Mouse (Mus musculus) CD4-positive, CD25-positive, alpha-beta regulatory T cell, adult 2 months (primary cell): ENCODE measurements around the gene Mapkap1.
"Not testable (repeated sequence)": the region's sequence is repeated elsewhere in the genome, so short reads cannot be mapped to it uniquely, and the experiment has no call there.

Experiments used
- DNase-seq: peaks from one replicate; pipeline ENCODE4 v3.0.0-alpha.2; 2012; ENCODE audit warnings: low read depth, low spot score

Mapkap1 gene

DNA sequence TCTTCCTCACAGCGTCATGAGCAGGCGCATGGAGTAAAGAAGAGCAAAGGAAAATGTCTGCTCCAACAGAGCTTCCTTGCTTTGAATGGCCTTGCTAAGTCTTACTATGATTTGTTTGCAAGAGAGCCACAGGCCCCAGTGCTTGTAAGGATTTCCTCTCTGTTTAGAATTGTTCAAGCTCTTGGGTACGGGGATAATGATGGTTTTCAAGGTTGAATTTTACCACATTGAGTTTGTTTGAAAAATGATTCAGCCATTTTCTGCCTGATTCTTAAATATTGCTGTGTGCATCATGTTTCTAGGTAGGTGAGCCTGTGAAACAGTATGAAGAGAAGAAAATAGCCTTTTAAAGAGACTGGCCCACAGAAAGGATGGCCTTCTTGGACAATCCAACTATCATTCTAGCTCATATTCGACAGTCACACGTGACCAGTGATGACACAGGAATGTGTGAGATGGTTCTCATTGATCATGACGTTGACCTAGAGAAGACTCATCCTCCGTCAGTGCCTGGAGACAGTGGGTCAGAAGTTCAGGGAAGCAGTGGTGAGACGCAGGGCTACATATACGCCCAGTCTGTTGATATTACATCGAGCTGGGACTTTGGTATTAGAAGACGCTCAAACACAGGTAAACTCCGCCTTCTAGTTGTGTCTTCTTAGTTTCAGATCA is 25.3 kb downstream of the Mapkap1 start:
- no peak for DNase-seq

DNA sequence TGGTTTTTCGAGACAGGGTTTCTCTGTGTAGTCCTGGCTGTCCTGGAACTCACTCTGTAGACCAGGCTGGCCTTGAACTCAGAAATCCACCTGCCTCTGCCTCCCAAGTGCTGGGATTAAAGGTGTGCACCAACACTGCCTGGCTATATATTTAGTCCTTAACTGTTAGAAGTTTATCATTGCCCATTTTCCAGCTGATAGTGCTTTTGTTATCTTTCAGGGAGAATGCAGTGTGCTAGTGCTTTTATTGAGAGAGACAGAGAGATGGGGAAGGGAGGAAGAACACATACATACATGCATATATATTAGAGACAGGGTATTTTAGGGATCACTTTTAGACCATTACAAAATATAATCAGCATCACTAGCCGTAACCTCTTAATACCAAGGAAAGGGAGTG is 26.3 kb downstream of the Mapkap1 start:
- not testable (repeated sequence) for DNase-seq

DNA sequence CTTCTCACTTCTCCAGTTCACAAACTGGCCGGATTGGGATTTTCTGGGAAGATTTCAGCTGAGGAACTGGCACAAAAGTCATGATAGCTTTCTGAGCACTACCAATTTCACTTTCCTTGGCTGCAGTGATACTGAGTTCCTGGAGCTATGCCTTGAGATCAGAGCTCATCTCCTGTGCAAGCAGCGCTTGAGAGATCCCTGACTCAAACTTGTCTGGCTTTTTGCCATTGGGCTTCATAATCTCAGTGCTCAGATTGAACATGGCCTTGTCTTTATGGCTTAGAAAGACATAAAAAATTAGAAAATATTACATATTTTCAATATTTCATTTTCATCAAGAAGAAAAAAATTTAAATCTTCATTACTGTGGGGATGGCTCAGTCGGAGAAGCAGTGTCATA is 29.8 kb downstream of the Mapkap1 start:
- DNase-seq, result no peak

DNA sequence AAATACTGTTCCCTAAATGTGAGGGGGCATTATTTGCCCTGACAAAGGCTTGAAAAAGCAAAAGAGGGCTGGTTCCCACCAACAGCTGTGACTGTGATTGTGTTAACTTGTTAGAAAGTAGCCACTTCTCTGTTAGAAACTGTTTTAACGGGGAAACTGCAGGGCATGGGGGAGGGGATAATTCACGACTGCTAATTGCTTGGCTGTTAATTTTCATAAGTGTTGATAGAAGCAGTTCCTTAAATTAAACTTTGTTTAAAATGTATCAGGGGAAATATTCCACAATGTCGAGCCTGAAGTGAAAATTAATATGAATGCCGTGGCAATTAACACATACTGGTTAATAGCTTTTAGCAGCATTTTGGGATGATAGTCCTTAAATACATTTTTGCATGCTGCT is 42.2 kb downstream of the Mapkap1 start:
- DNase-seq, result no peak

DNA sequence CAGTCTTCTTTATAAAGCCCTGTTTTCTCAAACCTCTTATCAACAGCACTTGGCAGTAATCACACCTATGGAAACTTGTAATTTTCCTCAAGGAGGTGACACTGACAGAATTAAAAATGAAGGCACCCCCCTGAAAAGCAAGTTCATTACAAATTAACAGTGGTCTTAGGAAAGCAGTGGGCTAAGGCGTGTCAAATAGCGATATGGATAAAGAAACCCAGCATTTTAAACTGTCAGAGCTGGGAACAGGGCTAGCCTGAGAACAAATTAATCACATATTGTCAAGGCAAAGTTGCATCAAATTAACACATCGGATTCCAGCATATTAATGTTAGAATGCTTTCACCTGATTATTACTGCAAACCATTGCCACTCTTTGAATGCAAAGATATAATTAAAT is 55.9 kb downstream of the Mapkap1 start:
- no peak for DNase-seq

DNA sequence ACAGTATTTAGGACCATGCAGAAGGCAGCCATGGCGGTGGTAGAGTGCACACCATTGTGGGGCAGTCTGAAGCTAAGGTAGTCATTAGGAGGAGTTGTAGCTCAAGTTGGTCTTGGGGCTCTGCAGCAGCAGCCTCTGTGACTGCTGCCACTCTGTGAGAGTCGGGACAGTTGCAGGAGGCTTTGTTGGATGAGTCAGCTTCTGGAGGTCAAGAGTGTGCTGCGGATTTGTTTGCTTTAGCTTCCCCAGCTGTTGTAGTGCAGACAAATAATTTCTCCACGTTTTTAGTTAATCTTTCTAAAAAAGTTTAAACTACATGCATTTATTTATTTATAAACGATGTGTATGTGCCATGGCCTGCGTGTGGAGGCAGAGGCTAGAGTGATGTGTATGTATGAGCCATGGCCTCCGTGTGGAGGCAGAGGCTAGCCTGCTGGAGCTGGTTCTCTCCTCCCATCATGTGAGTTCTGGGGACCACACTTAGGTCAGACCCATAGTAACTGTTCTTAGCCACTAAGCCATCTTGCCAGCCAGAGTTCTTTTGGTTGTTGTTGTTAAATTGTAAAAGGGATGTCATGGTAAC is 62.1 kb downstream of the Mapkap1 start:
- no peak for DNase-seq

DNA sequence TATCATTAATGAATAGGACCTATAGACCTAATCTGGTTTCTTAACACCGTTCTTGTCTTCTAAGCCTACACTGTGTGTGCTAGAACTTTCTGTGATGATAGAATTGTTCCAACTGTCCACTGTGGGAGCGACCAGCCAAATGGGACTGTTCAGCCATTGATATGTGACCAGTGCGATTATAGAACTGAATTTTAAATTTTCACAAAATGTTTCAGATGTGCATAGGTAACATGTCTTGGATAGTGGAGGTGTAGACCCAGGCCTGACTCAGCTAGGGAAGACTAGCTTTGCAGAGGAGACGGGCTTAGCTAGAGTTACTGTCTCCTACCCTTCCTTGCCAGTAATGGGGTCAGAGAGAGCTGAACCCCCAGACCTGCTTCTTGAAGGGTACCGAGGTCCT is 62.8 kb downstream of the Mapkap1 start:
- no peak for DNase-seq

DNA sequence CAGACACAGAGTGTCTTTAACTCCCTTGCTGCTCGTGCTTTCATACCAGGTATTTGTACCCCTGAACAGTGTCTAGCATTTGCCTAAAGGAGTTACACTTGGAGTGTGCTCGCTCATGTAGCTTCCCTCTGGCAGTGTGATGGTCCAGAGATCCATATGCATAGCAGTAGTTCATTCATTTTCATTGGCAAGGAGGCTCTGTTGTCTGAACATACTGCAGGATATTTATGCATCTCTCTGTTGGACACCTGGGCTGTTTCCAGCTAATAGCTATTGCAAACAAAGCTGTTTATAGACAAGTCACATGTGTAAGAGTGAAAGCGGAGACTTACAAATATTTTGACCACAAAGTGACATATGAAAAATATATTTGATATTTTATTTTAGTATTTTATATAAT is 67.2 kb downstream of the Mapkap1 start:
- no peak for DNase-seq

DNA sequence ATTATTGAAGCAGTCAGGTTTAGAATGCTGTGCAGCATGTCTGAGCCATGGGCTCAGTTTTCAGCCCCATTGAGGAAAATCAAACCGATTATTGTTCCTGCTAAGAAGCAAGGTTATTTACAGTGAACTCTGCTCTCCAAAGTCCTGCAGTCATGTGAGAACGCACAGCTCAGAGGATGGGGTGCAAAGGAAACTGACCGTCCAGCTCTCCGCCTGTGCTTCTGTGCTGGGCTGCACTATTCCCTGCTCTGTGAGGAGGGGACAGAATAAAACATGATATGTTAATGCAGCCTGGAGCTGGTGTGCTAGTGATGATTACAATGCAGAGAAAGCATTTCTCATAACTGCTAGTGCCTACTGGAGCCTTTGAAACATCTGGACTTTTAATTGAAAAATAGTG is 74.8 kb downstream of the Mapkap1 start:
- DNase-seq, result no peak

DNA sequence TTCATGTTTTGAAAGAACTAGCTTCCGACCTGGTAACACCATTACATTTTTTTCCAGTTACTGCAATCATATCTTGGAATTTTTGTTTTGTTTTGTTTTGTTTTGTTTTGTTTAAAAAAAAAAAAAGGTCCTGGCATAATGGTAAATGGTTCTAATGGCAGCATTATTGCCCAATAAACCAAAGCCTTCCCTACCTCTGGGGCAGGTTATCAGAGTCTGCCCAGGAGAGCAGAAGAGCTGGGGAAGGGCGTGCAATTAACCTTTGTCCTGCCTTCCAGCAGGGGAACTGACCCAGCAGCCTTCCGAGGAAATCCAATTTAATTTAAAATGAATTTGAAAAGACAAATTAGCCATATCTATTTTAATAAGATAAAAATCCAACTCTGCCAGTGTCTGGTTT is 75.5 kb downstream of the Mapkap1 start:
- no peak for DNase-seq

DNA sequence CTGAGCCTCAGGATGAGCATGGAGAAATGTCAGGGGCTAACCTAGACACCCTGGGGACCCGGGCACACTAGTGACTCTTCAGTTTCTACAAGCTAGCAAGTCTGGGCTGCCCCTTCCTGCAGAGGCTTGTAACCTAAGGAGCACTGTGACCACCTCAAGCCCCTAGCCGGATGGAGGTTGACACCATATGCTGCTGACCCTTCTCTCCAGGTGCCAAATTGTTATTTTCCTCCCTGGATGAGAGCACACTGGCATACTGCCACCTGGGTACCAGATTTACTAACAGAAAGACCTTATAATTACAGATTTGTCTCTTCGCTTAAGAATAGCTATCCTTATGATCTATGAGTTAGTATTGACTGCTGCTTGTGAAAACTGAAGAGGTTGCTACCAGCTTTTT is 76.0 kb downstream of the Mapkap1 start:
- DNase-seq, result no peak

DNA sequence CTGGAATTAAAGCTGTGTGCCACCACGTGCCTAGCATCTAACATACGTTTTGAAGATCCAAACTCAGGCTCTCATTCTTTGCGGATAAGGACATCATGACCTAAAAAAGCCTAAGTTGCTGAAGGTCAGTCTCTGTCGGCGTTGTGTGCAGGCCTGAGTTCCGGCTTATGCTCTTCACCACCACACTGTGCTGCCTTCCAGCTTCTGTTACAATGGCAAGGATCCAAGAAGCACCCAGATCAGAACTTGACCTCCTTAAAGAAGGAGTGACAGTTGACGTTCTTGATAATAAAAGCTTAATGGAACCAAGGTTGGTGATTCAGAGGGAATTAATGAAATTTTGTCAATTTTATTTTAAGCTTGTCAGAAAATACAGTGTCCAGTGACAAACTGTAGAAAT is 80.7 kb downstream of the Mapkap1 start:
- DNase-seq, result no peak

DNA sequence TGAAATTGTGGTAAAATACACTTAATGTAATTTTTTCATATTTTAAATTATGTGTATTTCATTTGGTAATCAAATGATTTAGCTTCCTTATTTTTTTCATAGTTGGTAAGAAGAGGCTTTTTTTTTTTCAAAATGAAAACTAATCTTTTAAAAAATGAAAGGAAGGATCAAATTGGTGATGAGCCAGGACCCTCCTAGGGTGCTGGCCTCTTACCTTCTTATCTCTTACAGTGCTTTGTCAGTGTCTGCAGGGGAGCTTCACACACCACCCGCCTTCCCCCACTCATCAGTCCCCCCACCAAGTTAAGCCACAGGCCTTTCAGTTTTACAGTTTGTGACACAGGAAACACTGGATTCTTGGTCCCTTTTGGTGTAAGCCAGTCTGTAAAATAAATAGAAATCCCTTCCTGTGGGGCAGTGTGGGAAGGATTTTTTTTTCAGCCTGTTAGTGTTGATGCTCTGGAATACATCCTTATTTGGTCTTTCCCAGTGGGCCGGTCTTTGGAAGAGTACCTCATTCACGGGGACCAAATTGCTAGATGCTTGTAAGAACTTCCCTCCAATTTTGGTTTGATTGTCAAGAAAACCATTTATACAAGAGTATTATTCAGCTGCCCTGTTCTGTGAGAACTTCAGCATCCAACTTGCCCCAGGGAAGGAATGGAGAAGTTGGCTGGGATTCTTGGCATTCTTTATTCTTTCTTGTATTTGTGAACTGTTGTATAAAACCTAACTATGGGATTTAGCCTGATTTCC is 97.6 kb downstream of the Mapkap1 start:
- DNase-seq, result no peak

DNA sequence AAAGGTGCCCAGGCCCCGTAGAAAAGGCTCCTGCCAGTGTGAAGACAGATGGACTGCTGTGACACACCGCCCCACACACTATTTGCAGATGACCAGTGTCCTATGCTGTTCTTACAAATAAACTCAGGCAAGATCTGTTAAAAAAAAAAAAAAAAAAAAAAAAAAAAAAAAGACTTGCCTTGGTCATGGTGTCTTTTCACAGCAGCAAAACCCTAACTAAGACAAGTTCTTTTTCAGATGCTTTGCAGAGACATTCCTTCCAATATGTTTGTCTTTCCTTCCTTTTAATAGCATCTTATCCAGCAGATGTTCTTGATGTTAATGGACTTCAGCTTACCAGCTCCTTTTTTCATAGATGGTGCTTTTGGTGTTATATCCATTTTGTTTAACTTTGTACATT is 99.6 kb downstream of the Mapkap1 start:
- not testable (repeated sequence) for DNase-seq

DNA sequence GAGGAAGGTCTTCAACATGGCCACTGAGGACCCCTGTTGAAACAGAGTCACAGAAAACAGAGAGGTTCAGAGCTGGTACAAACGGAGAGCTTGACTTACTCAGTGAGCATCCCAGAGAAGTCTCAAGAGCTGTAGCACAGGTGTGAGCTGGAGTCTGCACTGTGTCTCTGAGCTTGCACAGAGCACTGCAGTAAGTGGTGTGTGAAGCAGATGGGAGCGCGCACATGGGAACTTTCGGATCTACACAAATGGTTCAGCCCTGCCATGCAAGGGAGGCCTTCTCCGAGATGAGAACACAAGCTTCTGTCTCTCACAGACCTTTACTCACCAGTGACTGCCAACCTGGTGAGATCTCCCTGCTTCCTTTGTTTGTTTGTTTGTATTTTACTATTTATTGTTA is 103.3 kb downstream of the Mapkap1 start:
- DNase-seq, result no peak

DNA sequence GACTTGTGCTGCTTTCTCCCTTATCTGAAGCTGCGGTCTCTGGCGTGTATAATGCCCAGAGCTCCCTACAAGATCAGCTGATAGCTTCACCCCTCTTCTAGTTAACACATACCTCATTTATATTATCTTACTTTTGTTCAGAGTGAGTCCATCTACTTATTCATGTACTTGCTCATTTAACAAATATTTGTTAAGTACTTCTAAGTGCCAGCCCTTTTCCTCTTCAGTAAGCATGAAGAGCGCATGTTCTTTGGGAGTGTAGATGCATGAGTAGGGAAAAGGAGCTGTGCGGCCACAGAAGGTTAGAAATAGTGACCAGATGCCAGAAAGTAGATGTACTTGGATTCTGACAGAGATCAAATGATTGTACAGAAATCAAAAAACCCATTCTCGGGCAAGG is 108.7 kb downstream of the Mapkap1 start:
- DNase-seq, result no peak

DNA sequence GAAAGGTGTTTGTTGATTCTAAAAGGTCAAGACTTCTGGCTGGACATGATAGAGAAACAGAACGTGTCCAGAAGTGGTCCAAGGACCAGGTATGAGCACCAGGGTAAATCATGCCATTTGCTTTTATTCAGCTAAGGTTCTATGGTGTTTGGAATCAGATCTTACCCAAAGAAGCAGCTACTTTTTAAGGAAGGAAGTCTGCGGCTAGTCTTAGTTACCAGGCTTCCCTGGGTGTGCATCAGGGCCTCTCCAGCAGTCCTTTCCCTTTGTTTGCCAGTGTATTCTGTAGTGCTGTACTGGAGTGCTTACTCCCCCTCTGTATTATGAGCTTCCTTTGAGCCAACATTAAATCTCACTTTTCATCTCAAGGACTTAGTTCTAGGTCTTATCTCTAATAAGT is 111.5 kb downstream of the Mapkap1 start:
- no peak for DNase-seq

DNA sequence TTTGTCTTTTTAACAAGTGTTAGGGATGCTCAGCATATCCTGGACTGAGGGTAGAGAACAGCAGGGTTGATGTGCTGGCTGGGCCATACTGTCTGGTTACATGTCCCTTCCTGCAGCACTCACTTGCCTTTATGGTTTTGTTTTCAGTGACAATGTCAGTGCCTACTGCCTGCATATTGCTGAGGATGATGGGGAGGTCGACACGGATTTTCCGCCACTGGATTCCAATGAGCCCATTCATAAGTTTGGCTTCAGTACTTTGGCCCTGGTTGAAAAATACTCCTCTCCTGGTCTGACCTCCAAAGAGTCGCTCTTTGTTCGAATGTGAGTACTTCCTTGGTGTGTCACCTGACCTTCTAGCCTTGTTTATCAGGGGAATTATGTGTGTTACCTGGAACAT is 112.0 kb downstream of the Mapkap1 start:
- no peak for DNase-seq

DNA sequence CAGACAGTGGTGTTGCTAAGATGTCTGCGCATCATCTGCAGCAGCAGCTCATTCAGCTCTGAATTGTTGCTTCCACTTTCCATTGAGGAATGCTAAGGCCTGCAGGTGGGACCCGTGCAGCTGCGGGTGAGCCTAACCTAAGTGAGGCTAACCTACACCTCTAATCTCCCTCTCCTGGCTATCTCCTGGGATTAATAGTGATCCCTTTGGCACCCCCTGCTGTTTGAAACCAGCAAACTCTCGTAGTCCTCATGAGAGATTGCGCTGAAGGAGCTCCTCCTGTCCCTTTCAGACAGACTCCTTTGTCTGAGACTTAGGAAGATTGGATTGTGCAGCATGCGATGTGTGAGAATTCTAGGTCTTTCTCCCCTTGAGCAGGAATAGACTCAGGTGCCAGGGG is 113.0 kb downstream of the Mapkap1 start:
- peak; percentile 36 for DNase-seq

DNA sequence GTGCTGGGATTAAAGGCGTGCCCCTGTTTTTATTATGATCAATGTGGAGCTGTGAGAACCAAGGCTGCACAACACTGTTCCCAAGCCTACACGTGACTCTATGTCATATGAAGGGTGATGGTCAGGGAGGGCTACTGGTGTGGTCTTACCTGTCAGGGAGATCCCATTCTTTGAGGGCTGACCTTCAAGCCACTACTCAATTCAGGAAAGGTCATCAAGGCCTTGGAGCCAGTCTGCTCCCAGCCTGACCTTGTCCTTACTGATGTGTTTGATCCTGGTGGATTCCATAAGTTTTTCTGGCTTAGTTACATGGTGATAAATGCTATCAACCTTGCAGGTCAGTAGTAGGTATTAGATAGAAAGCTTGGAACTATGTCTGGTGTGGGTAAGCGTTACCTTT is 114.8 kb downstream of the Mapkap1 start:
- no peak for DNase-seq

DNA sequence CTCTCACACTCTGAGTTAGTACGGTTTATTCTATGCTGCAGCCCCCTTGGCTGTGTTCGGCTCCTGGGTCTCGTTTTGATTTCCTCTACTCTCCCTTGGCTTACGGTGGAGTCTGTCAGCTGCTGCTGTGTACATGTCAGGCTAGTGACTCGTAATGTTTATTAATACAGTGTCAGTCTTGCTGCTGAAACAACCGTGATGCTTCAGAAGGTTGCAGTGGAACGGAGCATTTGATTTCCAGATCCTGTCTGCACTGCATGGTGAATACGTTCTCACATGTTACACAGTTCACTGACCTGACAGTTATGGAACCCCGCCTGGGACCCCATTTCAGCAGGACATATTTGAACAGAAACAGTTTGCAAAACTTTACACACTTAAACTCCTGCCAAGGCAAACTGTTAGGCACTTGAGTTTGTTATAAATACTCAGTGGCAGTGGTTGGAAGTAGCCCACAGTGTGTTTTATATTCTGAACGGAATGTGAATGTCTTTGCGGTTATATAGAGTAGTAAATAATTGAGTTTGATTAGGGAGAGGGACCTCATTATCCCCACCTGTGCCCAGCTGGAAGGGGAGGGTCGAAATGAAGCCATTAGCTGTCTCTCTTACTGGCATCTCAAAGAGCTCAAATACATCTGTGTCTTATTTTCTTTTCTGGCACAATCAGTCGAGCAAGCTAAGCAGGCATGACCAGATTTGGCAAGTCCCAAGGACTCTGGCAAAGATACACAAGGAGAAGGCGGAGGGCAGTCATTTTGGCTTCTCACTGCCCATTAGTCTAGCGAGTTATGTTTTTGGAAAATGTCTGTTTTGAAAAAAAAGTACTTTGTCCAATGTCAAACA is 120.2 kb downstream of the Mapkap1 start:
- DNase-seq, result no peak

DNA sequence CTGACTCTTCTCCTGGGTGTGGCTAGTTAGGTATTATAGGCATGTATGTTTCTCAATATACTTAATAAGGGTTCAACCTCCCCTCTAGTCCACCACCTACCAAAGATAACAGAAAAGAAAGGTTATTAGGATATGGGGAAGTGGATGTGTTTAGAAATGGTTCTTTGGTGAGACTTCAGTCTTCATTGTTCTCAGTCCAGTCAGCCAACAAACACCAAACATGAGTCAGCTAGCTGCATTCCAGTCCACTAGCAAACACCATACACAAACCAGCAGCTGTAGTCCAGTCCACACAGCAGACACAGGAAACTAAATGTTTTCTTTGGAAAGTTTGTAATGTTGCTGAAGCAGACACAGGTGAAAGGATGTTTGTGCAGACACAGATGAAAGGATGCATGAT is 121.9 kb downstream of the Mapkap1 start:
- DNase-seq, result no peak
